Mouse (Mus musculus) kidney, adult 8-10 months (tissue): ENCODE data around the gene Carm1.
"Not testable (repeated sequence)": the region's sequence is repeated elsewhere in the genome, so short reads cannot be mapped to it uniquely, and the experiment has no call there.

Experiments used
- DNase-seq, 2 experiments: peaks; one replicate each; pipeline ENCODE4 v3.0.0; 2022

Carm1 gene

GRCm38 (mm10) chr9:21578226-21578625 is 31.5 kb downstream of the Carm1 start:
- no peak for DNase-seq

GRCm38 (mm10) chr9:21585401-21585800 is 38.7 kb downstream of the Carm1 start:
- no peak for DNase-seq

- no peak for DNase-seq
These were observed 41.1 kb downstream of the Carm1 start for GRCm38 (mm10) chr9:21587678-21588349.

DNA sequence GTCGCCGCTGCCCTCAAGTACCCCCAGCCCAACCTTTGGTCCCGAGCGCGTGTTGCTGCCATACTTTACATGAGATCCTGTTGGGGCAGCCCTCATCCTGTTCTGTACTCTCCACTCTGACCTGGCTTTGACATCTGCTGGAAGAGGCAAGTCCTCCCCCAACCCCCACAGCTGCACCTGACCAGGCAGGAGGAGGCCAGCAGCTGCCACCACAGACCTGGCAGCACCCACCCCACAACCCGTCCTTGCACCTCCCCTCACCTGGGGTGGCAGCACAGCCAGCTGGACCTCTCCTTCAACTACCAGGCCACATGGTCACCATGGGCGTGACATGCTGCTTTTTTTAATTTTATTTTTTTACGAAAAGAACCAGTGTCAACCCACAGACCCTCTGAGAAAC is 41.7 kb downstream of the Carm1 start:
- DNase-seq: no peak

DNA sequence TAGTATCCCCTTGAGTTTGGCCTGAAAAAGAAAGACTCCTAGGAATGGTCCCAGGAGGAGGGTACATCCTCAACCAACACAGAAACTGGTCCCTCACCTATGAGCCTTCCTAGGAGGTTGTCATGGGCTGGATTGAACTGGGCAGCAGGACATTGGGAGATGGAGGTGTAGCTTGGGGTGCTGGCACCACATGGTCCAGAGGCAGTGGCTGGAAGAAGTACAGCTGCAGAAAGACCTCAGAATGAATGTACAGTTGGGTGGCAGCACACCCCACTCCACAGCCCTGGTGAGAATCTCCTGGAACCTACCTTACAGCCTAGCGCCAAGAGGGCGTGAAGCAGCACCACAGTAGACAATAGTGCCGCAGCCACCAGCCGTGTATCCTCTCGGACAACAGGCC is 42.8 kb downstream of the Carm1 start:
- no peak for DNase-seq

- no peak for DNase-seq
These were observed 44.6 kb downstream of the Carm1 start for GRCm38 (mm10) chr9:21591127-21591830.

- DNase-seq: no peak
These were observed 45.4 kb downstream of the Carm1 start for GRCm38 (mm10) chr9:21591831-21592702.

GRCm38 (mm10) chr9:21592703-21593121 is 46.0 kb downstream of the Carm1 start, which contains the start of the genes Timm29 and Yipf2:
Timm29 (plus strand) TSS chr9:21592722.
Yipf2 (minus strand) TSS chr9:21592828.
- peak; percentile 92 to 94 for DNase-seq

- peak; percentile 34 to 44 for DNase-seq
These were observed 46.5 kb downstream of the Carm1 start for GRCm38 (mm10) chr9:21593122-21593721.

GRCm38 (mm10) chr9:21594350-21594749 is 47.7 kb downstream of the Carm1 start:
- not testable (repeated sequence) for DNase-seq

GRCm38 (mm10) chr9:21594838-21595237 is 48.1 kb downstream of the Carm1 start:
- DNase-seq: no peak

DNA sequence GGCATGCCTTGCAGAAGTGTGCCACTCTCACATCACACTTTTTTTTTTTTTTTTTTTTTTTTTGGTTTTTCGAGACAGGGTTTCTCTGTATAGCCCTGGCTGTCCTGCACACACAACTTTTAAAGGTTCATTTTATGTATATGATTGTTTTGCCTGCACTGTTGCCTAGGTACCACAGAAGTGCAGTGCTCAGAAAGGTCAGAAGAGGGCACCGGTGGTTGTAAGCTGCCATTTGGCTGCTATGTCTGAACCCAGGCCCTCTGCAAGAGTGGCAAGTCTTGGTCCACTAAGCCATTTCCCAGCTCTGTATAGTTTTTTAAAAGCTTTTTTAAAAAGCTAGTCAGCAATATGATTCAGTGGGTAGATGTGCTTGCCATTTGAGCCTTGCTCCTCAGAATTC is 51.5 kb downstream of the Carm1 start:
- peak in 1 of 2 experiments; percentile 23 for DNase-seq

DNA sequence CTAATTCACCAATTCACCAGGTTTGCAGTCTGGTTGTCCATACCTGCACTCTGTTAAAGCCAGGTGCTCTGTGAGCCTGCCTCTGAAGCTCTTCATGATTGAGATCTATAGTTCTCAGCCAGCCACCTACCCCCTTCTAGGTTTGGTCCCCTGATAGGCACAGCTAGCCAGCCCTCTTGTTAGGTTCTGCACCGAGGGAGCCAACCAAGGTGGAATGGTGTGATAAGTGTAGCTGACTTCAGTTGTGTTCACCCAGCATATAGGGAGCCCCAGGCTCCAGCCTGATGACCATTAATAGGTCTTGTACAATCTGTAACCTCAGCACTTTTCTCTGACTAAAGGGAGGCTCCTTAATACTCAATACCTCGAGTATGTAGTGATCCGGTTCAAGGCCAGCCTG is 53.5 kb downstream of the Carm1 start:
- DNase-seq: no peak

GRCm38 (mm10) chr9:21601073-21601472 is 54.4 kb downstream of the Carm1 start:
- no peak for DNase-seq

DNA sequence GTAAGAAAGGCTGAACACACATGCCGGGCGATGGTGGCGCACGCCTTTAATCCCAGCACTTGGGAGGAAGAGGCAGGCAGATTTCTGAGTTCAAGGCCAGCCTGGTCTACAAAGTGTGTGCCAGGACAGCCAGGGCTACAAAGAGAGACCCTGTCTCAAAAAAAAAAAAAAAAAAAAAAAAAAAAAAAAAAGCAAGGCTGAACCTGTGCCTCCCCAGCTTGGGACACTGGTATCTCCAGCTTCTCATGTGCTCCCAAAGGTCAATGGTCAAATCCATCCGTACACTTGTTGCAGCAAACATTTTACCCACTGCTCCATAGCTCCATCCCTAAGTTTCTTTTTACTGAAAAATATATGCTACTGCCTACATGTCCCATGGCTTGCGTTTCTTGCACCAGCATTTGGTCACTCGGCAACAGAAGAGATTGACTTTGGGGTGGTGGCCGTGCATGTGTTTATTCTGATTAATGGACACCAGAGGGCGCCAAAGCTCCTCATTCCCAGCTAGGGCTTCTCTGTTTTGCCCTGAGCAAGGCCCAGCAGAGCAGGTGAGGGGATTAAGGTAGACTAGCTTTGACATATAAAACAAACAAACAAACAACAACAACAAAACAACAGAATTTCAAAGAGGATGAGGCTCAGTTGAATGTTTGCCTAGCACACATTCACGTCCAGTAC is 55.2 kb downstream of the Carm1 start:
- DNase-seq: peak; percentile 59 to 76

DNA sequence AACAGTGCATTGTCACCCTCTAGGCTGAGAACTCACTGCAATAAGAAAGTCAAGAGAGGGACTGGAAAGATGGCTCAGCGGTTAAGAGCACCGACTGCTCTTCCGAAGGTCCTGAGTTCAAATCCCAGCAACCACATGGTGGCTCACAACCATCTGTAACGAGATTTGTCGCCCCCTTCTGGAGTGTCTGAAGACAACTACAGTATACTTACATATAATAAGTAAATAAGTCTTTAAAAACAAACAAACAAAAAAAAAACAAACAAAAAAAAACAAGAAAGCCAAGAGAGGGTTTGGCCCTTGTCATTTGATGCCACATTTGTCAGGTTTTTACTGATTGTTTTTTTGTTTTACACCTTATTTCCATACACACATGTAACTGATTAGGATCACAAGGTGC is 57.4 kb downstream of the Carm1 start:
- DNase-seq: no peak

DNA sequence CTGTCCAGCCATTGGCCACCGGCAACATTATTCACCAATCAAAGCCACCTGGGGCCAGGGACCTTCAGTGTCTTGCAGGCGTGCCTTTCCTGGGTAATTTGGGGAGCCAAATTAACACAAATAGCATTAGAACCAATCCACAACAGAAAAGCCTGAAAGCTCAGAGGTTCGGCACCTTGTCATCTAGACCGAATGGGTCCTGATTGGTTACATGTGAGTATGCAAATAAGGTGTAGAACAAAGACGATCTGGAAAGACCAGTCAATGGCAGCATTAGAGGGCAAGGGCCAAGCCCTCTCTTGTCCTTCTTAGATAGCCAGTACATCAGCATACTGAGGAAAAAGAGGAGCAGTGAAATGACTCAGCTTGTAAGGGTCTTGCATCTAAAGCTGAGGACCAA is 59.2 kb downstream of the Carm1 start:
- DNase-seq: no peak

- DNase-seq: no peak
These were observed 60.0 kb downstream of the Carm1 start for GRCm38 (mm10) chr9:21606648-21607047.

- no peak for DNase-seq
These were observed 63.2 kb downstream of the Carm1 start for GRCm38 (mm10) chr9:21609861-21610260.

- DNase-seq: no peak
These were observed 68.3 kb downstream of the Carm1 start for GRCm38 (mm10) chr9:21614864-21615616.

DNA sequence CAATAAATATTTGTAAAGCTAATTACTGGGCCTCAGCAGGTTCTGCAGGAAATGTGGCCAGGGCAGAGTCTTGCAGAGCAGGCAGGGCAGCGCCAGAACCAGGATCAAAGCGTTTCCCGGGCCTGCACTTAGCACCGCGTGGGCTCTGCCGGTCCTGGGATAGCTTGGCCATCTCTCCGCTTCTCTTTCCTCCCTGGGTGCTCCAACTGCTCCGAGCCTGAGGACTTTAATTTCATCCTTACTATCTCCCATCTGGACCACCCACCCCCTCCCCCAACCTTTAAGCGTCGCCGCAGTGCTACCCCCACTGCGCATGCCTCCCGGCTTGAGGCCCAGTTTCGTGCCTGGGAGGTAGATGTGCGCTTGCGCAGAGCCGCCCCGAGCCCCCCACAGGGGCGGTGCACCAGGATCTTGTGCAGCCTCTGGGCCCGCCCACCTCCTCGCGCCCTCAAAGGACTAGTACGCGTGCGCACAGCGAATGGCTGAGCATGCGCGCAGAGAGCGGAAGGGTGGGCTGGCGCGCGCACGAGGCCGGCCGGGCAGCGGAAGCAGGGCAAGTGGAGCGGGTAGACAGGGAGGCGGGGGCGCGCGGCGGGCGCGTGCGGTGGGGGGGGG is 69.0 kb downstream of the Carm1 start, which contains the start of gene Smarca4:
TSS of gene Smarca4 (plus strand) at position 553 of the 615 bp plus-strand sequence.
- DNase-seq: peak; percentile 99 to 100
